Mouse (Mus musculus) c-Kit-positive CD71-negative TER-119-negative erythroid progenitor cells, embryonic 14.5 days (primary cell): ENCODE measurements around the gene Syt15.

Experiments
- DNase-seq: peaks from one replicate; pipeline ENCODE4 v3.0.0-alpha.2; 2013; ENCODE audit warnings: low read depth

Gene Syt15

GRCm38 (mm10) chr14:34219295-34219694, at the start of gene Syt15:
Gene Syt15, plus strand, starts transcription at chr14:34219595.
- no peak for DNase-seq

DNA sequence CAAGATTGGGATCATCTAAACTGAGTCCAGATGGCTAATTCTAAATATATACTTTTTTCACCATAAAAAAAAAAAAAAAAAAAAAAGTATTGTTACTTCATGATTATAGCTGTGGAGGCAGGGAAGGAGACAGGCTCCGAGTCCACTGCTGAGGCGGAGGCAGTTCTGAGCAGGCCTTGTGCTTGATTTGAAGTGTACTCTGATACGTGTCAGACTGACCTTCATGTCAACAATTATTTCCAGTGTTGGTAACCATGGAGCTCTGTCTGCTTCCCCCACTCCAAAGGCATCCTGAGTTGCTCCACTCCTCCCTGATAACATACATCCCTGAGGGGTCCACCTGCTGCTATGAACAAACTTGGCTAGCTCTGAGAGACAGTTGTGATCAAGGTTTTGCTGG, 48.3 kb upstream of the Syt15 start:
- DNase-seq: no peak

DNA sequence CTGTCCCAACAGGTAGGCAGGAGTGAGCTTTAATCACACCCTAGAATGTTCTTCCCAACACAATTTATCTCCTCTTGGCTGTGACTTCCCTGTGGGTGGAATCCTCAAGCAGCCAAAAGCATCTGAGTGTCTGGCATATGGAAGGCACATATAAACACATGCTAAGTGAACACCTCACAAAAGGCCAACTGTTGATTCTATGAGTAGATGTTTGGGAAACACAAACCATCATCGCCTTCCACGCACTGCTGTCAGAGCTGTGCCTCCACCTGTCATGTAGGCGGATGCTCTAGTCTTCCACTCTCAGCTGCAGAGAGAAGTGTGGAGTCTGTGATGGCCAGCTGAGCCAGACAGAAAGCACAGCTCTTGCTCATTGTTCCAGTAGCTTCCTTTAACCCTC, 40.0 kb upstream of the Syt15 start:
- DNase-seq: no peak

DNA sequence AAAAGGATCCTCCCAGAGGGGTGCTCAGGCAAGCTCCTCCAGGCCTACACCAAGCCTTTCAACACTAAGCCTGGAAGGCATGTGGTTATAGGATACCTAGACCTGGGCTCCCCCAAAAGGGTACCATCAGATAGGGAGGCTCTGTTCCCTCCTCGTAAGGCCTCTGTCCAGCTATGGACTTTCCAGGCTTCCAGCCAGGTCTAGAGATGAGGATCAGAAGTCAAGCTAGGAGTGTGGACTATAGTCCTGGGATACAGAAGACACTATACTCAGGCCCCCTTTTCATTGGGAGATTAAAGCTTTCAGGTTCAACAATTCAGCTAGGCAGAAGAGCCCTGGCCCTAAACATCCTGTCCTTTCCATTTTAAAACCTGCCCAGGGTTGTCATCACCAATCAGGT, 36.3 kb upstream of the Syt15 start:
- DNase-seq: no peak

GRCm38 (mm10) chr14:34188629-34189028, 30.8 kb upstream of the Syt15 start:
- peak; percentile 53 for DNase-seq

GRCm38 (mm10) chr14:34190361-34190760, 29.0 kb upstream of the Syt15 start:
- DNase-seq: no peak

GRCm38 (mm10) chr14:34193879-34194278, 25.5 kb upstream of the Syt15 start:
- DNase-seq: no peak

- no peak for DNase-seq
Measured at GRCm38 (mm10) chr14:34195466-34195865, 23.9 kb upstream of the Syt15 start.

DNA sequence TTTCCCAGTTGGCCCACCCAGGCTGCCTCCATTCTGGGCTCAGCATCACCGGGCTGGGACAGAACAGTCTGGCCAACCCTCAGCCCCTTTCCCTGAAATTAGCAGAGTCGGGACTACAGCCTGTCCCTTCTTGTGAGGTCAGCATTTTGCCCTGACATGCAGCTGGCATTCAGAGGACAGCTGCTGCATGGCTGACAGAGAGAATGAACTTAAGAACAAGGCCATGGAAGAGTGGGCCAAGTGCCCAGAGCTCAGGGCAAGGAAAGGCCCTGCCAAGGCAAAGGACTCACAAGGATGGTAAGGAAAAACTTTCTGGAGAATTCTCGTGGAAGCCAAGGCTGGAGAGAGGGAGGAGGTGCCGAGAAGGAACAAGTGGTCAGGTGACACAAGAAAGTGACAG, 22.7 kb upstream of the Syt15 start:
- no peak for DNase-seq

GRCm38 (mm10) chr14:34200738-34201230, 18.6 kb upstream of the Syt15 start:
- no peak for DNase-seq

GRCm38 (mm10) chr14:34201231-34202035, 18.0 kb upstream of the Syt15 start, which contains the start of gene Gprin2:
Gene Gprin2, minus strand, starts transcription at chr14:34201653.
- no peak for DNase-seq

- DNase-seq: no peak
Measured at GRCm38 (mm10) chr14:34207996-34208395, 11.4 kb upstream of the Syt15 start.

DNA sequence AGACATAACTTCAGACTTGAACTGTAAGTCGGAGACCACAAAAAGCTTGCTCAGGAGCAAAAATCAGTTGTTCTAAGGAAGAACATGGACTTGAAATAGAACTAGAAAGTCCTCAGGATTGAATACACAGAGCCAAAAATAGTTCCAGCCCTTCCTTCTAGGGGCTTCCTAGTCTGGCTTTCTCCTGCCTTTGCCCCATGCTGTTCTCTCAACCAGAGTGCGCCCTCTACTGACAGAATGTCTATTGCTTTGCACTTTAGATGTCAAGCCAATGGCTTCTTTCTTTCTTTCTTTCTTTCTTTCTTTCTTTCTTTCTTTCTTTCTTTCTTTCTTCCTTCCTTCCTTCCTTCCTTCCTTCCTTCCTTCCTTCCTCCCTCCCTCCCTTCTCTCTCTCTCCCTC, 10.7 kb upstream of the Syt15 start:
- peak; percentile 20 for DNase-seq

- DNase-seq: no peak
Measured at GRCm38 (mm10) chr14:34209080-34209479, 10.3 kb upstream of the Syt15 start.

DNA sequence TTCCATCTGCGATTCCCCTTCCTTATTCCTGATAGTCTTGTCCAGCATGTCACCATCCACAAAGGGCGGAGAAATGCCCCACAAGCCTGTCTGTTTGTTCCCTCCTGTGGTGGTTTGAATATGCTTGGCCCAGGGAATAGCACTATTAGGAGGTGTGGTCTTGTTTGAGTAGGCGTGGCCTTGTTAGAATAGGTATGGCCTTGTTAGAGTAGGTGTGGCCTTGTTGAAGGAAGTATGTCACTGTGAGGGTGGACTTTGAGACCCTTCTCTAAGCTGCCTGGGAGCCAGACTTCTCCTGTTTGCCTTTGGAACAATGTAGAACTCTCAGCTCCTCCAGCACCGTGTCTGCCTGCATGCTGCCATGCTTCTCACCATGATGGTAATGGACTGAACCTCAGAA, 9.5 kb upstream of the Syt15 start:
- DNase-seq: no peak

DNA sequence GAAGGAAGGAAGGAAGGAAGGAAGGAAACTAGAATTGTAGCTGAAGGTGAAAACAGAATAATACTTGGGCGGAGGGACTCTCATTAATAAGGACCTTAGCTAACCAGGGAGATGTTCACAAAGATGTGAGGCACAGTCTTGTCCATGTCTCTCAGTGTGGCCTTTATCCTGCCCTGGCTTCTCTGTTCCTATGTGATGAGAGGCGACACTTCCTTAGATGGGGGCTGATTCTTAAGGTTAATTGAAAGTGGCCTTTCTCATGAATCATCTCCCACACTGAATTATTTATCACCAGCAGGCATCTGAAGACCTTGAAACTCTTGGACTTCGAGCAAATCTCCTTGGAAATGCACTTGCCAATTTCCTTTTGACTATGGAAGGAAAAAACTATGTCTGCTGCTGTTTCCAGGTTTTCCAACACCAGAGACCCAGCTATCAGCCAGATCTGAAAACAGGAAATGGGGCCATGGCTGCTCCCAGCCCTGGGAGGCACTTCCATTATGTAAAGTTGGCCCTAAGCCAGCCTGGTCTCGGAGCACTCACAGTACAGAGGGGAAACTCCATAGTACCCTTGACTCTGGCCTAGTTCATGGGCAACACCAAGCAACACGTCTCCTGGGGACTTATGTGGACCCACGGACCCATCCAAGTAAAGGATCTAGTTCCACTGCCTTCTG, 3.8 kb upstream of the Syt15 start:
- DNase-seq: no peak

- DNase-seq: no peak
Measured at GRCm38 (mm10) chr14:34219786-34220198, 397 bp downstream of the Syt15 start.

- DNase-seq: no peak
Measured at GRCm38 (mm10) chr14:34220426-34220825, 1.0 kb downstream of the Syt15 start.

GRCm38 (mm10) chr14:34221416-34222077, 2.2 kb downstream of the Syt15 start:
- DNase-seq: no peak

- DNase-seq: no peak
Measured at GRCm38 (mm10) chr14:34223362-34223898, 4.0 kb downstream of the Syt15 start.

- no peak for DNase-seq
Measured at GRCm38 (mm10) chr14:34225986-34226385, 6.6 kb downstream of the Syt15 start.

DNA sequence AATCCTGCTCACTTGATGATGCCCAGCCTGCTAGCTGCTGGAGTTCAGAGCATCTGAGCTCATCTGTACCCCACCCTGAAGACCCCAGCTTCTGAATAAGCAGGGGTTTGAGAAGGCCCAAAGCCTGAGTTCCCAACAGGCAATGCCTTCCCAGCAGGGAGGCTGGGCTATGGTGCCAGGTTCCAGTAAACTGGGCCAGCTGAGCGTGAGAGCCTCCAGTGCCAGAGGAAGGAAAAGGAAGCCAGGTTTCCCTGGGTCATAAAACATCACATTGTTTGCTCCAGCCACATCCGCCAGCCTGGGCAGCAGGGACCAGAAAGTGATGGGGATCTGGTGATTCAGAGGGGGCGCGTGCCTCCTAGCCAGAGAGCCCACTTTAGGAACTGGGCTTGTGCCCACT, 7.2 kb downstream of the Syt15 start:
- DNase-seq: no peak

DNA sequence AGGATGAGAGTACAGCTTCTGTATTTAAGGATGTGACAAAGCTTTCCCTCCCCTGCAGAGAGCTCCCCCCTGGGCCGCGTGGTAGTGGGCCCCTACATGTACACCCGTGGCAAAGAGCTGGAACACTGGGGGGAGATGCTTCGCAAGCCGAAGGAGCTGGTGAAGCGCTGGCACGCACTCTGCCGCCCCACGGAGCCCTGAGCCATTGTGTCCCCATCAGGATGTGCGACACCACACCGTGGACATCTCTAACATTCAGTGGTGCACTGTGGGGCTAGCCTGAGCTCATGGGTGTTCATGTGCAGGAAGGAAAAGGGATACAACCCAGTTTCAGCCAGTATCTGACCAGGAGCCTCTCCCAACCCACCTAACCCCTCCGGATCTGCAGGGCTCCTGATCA, 8.6 kb downstream of the Syt15 start:
- no peak for DNase-seq
